Mouse (Mus musculus) megakaryocyte, embryonic 14.5 days (primary cell): ENCODE measurements around the gene Prss46.

Experiments used
- FLI1 ChIP-seq: IDR thresholded peaks from 2 replicates; pipeline ENCODE4 v1.6.1; 2012; ENCODE audit warnings: low read length, inconsistent platforms, mixed read lengths
- GATA1 ChIP-seq: IDR thresholded peaks from 3 replicates; pipeline ENCODE4 v1.6.1; 2012; ENCODE audit warnings: mixed read lengths, low read length, inconsistent platforms, borderline replicate concordance

GRCm38 (mm10) chr9:110797013-110797412 lies 47.3 kb upstream of the Prss46 start:
- TF ChIP-seq GATA1 (no peak), FLI1 (no peak)
